Mouse (Mus musculus) C2C12 (cell line): Measurements from ENCODE around the gene Rpl19.

Source experiments
- CEBPB ChIP-seq: IDR thresholded peaks from one replicate; pipeline ENCODE4 v1.6.1; 2011; ENCODE audit warnings: low read depth, mild to moderate bottlenecking, control low read depth, moderate library complexity
- CTCF ChIP-seq: IDR thresholded peaks from one replicate; pipeline ENCODE4 v1.5.1; 2011; ENCODE audit not compliant: control insufficient read depth, insufficient read depth, insufficient read length
- MAX ChIP-seq: IDR thresholded peaks from one replicate; pipeline ENCODE4 v1.6.1; 2011; ENCODE audit warnings: mild to moderate bottlenecking, control low read depth

- no peak for TF ChIP-seq CTCF
- no peak for TF ChIP-seq CEBPB
- TF ChIP-seq MAX = no peak
These were observed 14.5 kb downstream of the Rpl19 start for GRCm38 (mm10) chr11:98040975-98041374.
